Mouse (Mus musculus): ENCODE data around the gene Prss1. TPM values are rescaled to one million over a fixed set of nuclear protein-coding genes. Genes with fewer than 3 reads are reported as not detected.
"Not testable (repeated sequence)": the region's sequence is repeated elsewhere in the genome, so short reads cannot be mapped to it uniquely, and the experiment has no call there.

Prss1 gene
- not detected for total RNA-seq (2021)
- long read RNA-seq, experiment 1: 0 reads
- long read RNA-seq, experiment 2: 0 reads

DNA sequence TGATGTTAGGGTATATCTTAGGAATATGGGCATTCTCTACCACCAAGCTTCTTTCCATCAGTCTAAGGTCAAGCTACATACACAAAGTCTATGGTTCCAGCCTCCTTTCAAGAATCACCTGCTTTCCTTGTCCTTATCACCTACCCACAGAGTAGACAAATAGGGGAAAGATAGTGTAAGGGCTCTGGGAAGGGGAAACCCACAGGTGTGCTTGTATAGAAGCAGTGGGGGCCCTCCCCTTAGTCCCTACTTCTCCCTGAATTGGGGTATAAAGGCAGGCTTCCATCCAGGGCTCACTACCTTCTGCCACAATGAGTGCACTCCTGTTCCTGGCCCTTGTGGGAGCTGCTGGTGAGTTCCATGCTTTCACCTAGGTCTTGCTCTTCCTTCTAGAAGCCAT, at the start of gene Prss1:
Gene Prss1 (plus strand): TSS at position 301 of the 400 bp plus-strand sequence.
- not testable (repeated sequence) for DNase-seq (ENCODE audit: low spot score)

DNA sequence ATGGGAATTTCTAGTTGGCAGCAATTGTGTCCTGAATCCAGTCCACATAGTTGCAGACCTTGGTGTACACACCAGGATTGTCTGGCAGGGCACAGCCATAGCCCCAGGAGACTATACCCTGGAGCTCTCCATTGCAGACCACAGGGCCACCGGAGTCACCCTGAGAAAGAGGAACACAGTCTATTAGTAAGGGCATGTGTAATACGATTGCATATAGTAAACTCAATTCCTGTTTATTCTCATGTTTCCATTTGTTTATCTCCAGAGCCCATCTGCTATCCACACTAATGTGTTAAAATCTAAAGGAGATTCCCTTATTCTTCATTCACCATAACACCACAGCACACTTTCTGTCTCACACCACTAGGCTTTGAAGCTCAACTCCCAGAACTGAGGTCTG, 16.5 kb upstream of the Prss1 start:
- not testable (repeated sequence) for DNase-seq (ENCODE audit: low spot score)

DNA sequence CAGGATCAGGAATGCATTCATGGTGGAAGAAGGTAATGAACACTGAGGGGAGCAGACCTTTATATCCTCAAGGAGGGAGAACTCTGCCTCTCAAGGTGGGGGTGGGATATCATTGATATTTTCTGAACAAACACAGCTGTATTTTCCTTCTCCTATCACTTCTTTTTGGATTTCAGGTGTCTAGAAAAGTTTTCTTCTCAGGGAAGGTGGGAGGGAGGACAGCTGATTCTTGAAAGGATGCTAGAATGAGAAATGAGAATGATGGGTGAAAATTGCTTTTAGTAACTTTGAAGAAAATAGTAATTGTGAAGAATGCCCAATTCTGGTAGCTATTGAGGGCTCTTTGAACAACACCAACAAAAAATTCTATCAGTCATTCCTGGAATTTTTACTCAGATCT, 12.7 kb upstream of the Prss1 start, which contains the start of gene Gm10334:
Gene Gm10334 (minus strand): TSS at position 101 of the 400 bp plus-strand sequence.
- not testable (repeated sequence) for DNase-seq (ENCODE audit: low spot score)

DNA sequence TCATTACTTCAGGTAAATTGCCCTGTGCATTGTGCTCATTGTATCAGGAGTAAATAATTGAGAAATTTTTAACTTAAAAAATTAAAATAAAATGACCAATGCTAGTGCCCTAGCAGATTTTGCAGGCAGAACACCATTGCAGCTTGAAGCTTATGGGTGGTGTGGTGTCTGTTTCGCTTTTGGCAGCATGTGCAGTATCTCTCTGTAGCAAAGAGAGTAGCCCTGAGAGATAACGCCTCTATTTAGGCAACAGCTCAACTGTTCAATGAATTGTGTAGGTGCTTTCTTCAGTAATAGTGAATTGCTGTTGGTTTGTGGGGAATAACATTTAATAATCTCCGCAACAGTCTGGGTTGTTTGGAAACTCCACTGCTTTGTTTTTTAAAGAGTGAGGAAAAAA, 40.6 kb downstream of the Prss1 start:
- DNase-seq (ENCODE audit: low spot score): no peak

DNA sequence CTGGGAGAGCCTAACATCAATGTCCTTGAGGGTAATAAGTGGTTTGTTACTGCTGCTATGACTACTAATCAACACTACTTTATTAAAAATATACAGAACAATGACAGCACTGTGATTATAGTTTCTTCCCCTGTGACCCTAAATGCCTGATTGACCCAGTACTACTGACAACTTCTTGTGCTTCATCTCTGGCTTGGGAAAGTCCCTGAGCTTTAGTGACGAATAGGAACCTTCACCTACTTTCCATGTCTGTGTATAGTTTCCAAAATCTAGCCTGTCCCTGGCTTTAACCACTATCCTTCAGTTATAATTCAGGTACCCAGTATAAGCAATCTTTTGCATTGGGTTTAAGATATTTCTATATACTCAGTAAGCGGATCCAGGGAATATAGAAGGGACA, 46.2 kb downstream of the Prss1 start:
- DNase-seq (ENCODE audit: low spot score): no peak

DNA sequence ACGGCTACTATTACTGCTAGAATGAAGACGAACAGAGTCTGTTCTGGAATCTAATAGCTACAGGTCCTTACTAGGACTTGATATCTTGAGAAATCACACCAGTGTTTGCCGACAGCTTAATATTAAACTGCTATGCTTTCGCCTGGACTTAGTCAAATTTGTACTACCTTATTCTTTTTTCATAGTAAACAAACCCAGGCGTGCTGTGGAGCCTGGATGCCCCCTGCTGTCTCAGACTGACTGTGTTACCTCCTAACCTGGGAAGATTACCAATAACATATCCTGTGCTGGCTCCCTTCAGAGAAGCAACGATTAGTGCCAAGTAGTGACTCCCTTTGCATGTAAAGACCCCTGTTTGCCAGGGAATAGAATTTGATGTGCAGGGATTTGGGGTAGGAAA, 46.6 kb downstream of the Prss1 start:
- DNase-seq (ENCODE audit: low spot score): no peak

Other genes starting within 250 kb of the Prss1 start
- not detected for gene Try4, start 156.7 kb upstream of the Prss1 start, total RNA-seq (2021)
- not detected for gene Try5, start 142.1 kb upstream of the Prss1 start, total RNA-seq (2021)
- gene Try10, start 104.8 kb upstream of the Prss1 start, total RNA-seq (2021): not detected
- gene Prss3, start 81.3 kb upstream of the Prss1 start, total RNA-seq (2021): not detected
- not detected for gene Gm5771, start 66.6 kb upstream of the Prss1 start, total RNA-seq (2021)
- gene Gm10334, start 12.8 kb upstream of the Prss1 start, total RNA-seq (2021): not detected
- gene Prss2, start 62.9 kb downstream of the Prss1 start, total RNA-seq (2021): not detected
- gene Ephb6, start 146.6 kb downstream of the Prss1 start, total RNA-seq (2021): under 1 TPM; 0.76 to 0.91 TPM
- gene Trpv6, start 177.5 kb downstream of the Prss1 start, total RNA-seq (2021): not detected
- gene Trpv5, start 221.8 kb downstream of the Prss1 start, total RNA-seq (2021): not detected
- gene Llcfc1, start 225.5 kb downstream of the Prss1 start, total RNA-seq (2021): not detected
- gene Kel, start 245.4 kb downstream of the Prss1 start, total RNA-seq (2021): not detected